Mouse (Mus musculus) adrenal gland, postnatal 14 days (tissue): ENCODE results near the gene Cdc34b. TPM values are rescaled to one million over a fixed set of nuclear protein-coding genes. Genes with fewer than 3 reads are reported as not detected.
"Not testable (repeated sequence)": the region's sequence is repeated elsewhere in the genome, so short reads cannot be mapped to it uniquely, and the experiment has no call there.

Source experiments
- DNase-seq: peaks from one replicate; pipeline ENCODE4 v3.0.0; 2021; ENCODE audit warnings: mixed read lengths
- long read RNA-seq, 2 experiments: library from polyadenylated mRNA; stranded (forward); transcript quantifications; one replicate each; pipeline ENCODE4 v2.0.0; 2021
- total RNA-seq: library from RNA; stranded (reverse); gene quantifications from 2 replicates; pipeline ENCODE4 v1.2.3, GENCODE M21; 2021

The Cdc34b gene
- total RNA-seq: not detected in 2 replicates
- long read RNA-seq, experiment 1: 0 reads
- long read RNA-seq, experiment 2: 0 reads

DNA sequence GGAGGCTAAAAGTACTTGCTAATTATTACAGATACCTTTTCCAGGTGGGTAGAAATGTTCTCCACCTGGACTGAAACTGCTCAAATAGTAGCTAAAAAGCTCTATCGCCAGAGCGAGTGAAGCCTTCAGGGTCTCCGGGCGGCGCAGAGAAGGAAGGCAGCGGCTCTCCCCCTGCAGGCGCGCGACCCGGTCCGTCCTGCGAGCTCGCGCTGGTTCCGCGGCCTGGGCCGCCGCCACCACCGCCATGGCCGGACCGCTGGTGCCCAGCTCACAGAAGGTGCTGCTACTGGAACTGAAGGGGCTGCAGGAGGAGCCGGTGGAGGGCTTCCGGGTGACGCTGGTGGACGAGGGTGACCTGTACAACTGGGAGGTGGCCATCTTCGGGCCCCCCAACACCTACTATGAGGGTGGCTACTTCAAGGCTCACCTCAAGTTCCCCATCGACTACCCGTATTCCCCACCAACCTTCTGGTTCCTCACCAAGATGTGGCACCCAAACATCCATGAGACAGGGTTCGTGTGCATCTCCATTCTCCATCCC is at the start of gene Cdc34b:
TSS of gene Cdc34b (plus strand) at position 51 of the 541 bp plus-strand sequence.
- DNase-seq: no peak

DNA sequence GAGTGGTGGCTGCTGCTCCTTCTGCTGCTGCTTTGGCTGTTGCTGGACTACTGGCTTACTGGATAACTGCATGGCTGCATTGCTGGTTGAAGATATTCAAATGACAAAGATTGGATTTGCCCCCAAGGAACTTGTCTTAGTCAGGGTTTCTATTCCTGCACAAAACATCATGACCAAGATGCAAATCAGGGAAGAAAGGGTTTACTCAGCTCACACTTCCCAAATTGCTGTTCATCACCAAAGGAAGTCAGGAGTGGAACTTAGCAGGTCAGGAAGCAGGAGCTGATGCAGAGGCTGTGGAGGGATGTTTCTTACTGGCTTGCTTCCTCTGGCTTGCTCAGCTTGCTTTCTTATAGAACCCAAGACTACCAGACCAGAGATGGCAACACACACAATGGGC is 49.1 kb upstream of the Cdc34b start:
- DNase-seq: not testable (repeated sequence)

DNA sequence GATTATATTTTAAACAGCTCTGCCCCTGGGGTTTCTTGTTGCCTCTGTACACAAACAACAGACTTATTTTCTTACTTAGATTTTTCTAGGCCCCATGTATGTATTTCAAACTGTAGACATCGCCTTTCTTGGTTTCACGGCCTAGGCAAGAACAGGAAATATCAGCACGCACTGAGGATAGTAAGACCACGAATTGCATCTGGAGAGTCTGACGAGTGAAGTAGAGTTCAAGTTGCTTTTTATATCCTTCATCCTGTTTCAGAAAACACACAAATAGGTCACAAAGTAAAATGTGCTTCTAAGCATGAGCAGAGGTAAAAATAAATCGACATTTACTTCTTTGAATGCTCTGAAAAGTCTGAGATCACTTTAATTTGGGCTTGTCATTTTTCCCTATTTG is 46.1 kb upstream of the Cdc34b start:
- DNase-seq: no peak

DNA sequence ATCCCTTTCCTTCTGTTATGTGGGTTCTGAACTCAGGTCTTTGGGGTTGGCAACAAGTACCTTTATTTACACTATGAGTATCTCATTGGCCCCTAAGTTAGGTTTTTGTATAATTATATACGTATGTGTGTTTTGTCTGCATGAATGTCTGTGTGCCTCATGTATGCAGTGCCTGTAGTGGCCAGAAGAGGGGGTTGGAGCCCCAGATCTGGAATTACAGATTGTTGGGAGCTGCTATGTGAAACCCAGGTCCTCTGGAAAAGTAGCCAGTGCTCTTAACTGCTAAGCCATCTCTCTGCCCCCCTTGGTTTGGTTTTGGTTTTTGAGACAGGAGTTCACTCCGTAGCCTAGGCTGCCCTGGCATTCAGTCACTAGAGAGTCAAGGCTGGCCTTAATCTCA is 44.4 kb upstream of the Cdc34b start:
- DNase-seq: no peak

DNA sequence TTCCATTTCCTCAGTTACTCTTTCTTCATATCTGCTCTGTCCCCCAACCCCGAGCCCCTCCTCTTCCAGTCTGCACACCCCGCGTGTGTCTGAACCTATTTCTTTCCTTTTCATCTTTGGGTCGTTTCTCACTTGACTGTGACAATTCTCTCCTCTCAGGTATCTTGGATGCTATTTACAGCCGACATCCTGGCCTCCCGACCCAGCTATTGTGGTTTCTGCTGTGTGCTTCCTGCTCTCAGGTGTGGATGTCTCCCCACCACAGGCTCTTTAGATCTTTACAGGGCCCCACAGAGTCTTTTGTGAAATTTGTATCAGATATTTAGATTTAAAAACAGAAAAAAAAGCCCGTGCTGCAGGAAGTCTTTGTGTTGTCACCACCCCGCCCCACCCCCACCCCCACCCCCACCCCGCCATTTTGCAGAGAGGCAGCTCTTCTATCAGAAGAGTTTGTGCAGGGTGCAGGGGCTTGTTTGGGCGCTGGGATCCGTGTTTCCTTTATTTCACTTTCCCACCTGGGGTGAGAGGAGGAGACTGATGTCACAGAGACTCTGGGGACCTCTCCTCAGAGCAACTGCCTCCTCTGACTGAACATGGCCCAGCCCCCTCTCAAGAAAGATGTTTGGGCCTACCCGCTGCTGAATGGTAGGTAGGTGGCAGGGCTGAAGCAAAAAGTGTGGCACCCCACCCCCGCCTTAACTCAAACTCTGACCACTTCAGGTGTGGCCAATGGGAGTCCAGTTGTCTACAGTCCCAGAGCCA is 43.7 kb upstream of the Cdc34b start:
- no peak for DNase-seq

DNA sequence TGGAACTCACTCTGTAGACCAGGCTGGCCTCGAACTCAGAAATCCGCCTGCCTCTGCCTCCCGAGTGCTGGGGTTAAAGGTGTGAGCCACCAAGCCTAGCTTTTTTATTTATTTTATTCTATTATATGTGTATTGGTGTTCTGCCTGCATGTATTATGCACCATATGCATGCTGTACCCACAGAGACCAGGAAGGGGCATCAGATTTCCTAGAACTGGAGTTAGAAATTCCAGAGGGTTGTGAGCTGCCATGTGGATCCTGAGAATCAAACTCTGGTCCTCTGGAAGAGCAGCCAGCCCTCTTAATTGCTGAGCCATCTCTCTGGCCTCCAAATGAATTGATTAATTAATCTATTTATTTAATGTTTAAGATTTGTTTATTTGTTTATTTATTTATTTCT is 42.2 kb upstream of the Cdc34b start:
- DNase-seq: no peak

DNA sequence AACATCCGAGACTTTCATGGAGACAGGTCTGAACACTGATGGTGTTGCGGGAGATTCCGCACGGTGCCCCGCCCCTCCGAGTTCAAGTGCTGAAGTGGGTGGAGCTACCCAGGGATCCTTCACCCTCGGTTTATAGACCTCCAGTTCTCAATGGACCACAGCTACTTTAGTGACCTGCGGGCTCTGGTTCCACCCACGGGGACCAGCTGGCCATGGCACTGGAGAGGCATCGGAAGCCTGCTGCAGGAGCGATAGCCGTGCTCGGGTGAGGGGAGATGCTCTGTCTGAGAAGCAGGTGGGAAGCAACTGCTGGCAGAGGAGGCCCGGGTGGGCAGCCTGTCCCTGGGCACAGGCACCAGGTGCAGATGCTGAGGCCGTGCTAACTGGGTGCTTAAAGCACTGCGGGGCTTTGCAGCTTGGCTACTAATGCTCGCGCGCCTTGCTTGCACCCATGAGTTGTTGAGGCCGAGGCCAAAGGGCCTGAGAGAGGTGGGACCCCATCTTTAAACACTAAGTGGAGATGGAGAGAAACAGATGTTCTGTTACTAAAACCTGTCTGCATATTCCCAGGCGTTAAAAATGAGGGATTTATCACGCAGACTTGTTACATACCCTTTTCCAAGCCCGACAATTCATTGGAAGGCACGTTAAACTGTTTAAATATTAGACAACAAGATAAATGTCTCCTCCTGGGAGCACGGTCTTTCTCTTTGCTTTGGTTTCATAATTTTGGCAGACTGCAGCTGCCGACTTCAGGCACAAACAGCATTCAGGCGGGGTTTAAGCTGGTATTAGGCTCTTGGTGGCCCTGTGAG is 40.0 kb upstream of the Cdc34b start:
- no peak for DNase-seq

DNA sequence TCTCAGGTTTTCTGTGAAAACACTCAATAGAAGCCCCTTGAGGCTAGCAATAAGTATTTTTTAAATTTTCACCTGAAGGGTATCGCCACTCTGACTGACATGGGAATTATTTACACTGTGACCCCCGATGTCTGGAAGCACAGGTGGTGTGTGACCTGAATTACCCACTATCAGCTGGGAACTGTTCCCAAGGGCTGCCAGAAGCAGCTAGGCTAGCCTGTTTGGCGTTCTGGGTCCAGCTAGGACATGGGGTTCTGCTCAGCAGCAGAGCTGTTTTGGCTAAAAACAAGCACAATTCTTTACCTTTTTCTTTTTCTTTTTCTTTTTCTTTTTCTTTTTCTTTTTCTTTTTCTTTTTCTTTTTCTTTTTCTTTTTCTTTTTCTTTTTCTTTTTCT is 39.4 kb upstream of the Cdc34b start:
- no peak for DNase-seq

DNA sequence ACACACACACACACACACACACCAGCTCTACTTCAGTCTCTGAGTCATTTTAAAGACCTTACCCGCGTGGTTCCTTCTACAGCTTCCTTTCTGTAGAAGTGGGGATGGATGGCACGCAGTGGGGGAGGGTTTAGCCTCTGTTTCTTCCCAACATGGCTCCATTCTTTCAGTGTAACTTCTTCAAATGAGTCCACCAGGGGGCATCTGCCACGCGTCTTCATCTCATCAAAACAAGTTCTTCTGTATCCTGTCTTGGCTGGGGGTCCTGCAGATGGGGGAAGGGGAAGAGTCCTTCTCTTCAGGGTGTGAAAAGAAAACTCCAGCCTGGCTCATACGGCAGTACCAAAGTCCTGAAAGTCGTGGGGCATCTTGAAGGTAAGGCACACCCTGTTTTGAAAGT is 37.6 kb upstream of the Cdc34b start:
- no peak for DNase-seq

DNA sequence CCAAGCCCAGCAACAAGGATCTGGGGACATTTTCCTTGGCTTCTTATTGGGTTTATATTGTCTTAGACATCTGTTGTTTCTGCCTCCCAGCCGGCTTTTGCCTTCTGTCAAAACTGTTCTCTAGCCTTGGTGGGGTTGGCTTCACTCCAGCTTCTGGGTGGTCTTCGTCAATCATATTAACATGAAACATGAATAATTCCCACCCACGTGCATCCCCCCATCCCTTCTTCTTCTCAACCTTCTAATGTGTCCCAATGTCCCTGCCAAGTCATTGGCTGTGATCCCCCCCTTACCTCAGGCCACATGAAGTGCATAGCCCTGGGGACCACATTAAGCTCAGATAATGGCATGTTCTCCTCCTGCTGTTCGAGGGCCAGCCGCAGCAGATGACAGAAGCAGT is 37.1 kb upstream of the Cdc34b start, which contains the start of gene Gm11541:
TSS of gene Gm11541 (minus strand) at position 28 of the 400 bp plus-strand sequence.
- no peak for DNase-seq

DNA sequence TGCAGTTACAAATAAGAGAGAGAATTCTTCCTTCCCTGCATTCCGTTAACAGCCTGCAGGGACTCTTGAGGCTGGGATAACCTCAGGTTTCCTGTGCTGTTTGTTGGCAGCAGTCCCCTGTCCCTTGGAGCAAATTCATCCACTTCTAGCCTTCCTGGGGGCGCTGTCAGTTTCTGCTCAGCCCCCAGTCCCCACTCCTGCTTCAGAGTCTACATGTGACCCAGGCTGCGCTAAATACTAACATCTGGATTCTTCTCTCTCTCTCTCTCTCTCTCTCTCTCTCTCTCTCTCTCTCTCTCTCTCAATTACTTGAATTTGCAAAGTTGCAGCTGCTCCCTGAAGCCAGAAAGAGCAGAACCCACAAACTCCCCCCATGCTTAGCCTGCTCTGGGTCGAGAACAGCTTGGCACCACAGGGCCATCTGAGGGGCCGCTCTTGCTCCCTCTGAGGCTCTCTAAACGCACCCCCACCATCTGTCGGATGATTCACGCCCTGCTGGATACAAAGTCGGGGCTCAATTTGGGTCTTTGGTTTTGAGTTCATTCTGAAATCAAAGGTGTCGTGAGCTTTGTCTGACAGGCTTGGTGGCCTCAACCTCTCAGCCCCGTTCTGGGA is 28.2 kb upstream of the Cdc34b start:
- no peak for DNase-seq

DNA sequence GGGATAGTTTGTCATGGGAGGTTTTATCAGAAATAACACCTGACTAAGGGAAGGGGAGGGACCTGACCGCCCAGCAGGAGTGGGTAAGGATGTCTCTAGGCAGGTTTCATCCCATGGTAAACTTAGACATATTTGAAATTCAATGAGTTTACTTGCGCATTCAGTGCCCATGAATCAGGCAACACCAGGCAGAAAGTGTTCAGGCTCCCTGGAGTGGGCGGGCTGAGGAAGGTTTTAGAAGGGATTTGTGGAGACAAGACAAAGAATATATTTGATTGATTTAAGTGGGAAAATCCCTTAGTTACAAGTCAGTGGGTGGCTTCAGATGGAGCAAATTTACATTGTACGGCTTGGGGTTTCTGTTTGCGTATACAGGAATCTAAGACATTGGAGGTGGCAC is 26.0 kb upstream of the Cdc34b start:
- DNase-seq: no peak

DNA sequence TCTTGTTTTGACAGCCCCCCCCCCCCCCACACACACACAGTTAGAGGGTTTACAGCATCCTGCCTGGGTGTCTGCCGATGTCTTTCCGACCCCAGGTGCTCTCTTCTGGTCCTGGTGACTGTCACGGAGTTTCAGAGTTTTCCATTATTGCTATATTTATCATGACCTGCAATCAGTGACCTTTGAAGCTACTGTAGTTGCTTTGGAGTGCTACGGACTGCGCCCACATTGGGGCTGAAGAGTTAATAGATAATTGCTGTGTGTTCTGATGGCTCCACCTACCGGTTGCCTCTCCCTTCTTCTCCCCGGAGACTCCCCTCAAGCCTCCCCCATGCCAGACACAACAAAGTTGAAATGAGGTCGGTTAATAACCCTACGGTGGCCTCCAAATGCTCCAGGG is 24.8 kb upstream of the Cdc34b start:
- DNase-seq: peak; percentile 75

DNA sequence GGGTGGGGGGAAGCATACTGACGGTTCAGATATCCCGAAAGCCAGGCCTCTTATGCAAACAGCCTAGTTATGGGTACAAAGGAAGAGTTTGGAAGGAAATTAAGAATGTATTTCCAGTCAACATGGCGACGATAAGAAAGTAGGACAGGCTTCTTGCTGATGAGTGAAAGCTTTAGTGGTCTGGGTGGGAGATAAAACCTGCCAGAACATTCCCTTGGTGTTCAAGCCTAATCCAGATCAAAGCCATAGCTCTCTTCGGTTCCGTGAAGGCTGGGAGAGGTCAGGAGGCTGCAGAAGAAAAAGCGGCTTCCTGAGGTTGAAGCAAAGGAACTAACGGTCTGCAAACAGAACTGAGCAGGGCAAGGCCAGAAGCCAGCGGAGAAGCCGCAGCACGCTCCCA is 24.3 kb upstream of the Cdc34b start:
- peak; percentile 27 for DNase-seq

DNA sequence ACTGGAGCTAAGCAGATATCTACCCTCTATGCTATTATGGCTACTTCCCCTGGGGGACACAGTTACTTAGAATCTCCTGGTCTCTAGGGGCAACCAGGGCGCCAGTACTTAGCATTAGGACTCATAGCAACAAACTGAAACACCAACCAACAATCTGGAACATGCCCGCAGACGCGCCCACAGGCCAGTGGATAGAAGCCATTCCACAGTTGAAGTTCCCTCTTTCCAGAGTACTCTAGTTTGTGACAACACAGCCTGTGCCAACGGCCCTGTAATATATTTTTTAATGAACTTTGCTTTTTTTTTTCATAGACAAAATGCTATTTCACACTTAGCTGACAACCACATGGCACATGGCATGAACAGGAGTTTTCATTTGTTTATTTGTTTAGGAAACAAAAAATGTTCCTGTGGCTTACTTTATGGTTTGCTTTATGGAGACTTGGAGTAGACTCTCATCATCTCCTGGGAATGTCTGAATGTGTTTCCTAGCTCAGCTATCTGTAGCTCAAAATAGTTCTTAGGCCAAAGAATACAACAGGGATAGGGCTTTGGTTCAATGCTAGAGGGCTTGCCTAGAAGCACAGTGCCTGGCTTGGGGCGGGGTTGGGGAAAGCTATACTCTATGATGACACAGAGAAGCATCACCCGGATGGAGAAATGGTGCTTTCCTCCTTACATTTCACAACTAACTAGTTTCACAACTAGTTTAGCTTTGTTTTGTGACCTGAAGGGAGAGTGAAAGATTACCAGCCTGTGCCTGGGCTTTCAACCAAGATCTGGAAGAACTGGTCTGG is 23.3 kb upstream of the Cdc34b start:
- no peak for DNase-seq

DNA sequence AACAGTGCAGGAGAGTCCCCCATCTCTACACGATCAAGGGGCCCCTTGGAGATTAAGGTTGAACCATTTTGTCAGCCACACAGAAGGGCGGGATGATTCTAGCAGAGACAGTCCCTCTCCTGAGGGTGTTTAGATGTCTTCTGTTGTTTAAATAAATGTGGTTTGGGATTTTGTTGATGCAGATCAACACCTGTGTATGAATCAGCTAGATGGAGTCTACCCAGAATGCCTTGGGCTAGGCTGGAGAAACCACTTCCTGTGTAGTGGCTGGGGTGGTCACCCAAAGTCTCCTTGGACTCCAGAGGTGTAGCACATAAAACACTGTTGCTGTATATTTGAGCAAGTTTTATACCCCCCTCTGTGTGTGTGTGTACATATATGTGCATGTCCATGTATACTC is 22.4 kb upstream of the Cdc34b start:
- no peak for DNase-seq

DNA sequence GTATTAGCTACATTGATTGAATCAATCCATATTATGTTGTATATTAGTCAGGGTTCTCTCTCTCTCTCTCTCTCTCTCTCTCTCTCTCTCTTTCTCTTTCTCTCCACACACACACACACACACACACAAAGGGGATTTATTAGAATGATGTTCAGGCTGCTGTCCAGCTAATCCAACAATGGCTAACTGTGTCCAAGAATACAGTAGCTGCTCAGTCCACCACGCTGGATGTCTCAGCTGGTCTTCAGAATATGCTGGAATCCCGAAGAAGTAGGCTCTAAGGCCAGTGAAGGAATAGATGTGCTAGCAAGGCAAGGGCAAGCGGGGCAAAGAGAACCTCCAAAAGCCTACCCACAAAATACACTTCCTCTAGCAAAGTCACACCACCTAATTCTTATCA is 14.3 kb upstream of the Cdc34b start:
- no peak for DNase-seq

DNA sequence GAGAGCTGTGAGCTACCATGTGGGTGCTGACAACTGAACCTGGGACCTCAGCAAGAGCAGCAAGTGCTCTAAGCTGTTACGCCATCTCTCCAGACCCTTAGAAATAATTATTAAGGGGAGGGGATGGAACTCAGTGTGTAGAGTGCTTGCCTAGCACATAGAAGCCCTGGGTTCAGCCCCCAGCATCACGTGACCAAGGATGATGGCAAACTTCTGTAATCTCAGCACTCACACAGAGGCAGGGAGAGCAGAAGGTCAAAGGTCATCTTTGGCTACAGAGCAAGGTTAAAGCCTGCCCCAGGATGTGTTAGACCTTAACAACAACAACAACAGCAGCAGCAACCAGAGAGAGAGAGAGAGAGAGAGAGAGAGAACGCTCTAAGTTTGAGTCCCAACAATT is 13.0 kb upstream of the Cdc34b start:
- DNase-seq: no peak

DNA sequence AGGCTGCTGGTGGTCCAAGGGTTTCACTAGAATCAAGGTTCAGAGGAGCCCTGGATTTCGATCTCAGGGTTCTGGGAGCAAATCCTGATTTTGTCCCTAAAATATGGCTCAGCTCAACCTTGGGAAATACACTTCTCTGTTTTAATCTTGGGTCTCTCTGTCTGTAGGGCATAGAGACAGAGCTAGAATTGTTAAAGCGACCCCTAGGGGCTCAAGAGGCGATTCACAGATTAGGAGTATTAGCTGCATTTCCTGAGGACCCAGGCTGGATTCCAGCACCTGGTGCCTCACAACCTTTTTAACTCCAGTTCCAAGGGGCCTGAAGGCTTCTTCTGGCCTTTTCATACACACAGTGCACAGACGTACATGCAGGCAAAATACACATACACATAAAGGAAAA is 12.0 kb upstream of the Cdc34b start:
- DNase-seq: no peak

DNA sequence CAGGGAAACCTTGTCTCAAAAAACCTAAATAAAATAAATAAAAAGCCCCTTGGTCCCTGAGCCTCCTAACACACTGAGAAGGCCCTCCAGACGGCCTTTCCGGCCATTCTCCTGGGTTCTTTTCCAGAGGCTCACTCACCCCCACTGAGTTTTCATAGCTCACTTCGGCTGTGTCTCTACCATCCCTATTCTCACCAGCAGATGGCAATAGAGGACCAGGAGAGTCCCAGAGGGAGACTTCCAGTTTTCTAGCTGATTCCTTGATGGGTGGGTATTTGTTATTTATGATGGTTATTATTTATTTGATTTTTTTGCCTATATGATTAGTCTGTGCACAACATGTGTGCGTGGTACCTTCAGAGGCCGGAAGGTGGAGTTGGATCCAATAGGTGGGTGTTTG is 11.3 kb upstream of the Cdc34b start:
- DNase-seq: peak; percentile 83

DNA sequence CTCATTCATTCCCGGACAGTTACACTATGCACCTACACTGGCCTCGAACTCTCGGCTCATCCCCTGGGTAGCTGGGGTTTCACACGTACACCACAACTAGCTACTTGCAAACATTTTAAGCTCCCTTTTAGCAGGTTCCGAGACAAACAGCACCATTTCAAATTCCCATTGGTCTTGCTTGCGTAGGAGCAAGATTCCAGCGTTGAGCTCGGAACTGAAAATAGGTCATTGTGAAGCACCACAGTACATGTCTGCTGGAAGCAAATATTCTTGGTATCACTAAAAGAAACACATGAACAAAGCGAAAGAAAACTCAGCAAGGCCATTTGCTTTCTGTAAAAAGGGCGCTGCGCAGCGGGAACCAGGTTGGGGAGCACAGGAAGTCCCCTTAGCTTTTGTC is 10.4 kb upstream of the Cdc34b start:
- no peak for DNase-seq

DNA sequence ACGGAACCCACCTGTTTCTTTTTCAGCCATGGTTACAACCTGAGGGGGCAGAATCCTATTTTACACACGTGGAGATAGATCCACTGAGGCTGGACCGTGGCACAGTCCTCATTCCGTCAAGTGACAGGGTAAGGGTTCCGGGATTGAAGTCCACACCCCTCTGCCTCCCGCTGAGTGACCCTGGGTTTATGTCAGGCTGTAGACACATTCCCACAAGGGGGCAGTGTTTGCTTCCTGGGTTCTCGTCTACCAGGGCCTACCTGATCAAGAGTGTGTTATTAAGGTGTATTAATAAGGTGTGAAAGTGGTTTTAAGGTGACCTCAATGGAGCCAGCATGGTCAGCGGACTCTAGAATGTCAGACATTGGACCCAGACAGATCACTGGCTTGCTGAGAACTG is 8.8 kb upstream of the Cdc34b start:
- DNase-seq: peak; percentile 77
